Mouse (Mus musculus) heart, postnatal 36 days (tissue): Measurements from ENCODE around the gene Kirrel3. TPM values are rescaled to one million over a fixed set of nuclear protein-coding genes. Genes with fewer than 3 reads are reported as not detected.

Source experiments
- DNase-seq, 2 experiments: peaks; one replicate each; pipeline ENCODE4 v3.0.0; 2021 to 2022
- intact Hi-C: fragments of 180-260 bp; cut with DNase I; formaldehyde crosslinking; loops from one replicate; pipeline ENCODE4 v1.15.1; 2025
- total RNA-seq, 2 experiments: library from RNA; stranded (reverse); gene quantifications; 2 replicates each; pipeline ENCODE4 v1.2.3; 2021

Gene Kirrel3
- total RNA-seq, 2 experiments from 2014 or later, result 0.53 to 0.60 TPM

- intact Hi-C loops, result no loop called here
- no peak for DNase-seq
These were observed 510.1 kb downstream of the Kirrel3 start for GRCm38 (mm10) chr9:34995660-34996378.

DNA sequence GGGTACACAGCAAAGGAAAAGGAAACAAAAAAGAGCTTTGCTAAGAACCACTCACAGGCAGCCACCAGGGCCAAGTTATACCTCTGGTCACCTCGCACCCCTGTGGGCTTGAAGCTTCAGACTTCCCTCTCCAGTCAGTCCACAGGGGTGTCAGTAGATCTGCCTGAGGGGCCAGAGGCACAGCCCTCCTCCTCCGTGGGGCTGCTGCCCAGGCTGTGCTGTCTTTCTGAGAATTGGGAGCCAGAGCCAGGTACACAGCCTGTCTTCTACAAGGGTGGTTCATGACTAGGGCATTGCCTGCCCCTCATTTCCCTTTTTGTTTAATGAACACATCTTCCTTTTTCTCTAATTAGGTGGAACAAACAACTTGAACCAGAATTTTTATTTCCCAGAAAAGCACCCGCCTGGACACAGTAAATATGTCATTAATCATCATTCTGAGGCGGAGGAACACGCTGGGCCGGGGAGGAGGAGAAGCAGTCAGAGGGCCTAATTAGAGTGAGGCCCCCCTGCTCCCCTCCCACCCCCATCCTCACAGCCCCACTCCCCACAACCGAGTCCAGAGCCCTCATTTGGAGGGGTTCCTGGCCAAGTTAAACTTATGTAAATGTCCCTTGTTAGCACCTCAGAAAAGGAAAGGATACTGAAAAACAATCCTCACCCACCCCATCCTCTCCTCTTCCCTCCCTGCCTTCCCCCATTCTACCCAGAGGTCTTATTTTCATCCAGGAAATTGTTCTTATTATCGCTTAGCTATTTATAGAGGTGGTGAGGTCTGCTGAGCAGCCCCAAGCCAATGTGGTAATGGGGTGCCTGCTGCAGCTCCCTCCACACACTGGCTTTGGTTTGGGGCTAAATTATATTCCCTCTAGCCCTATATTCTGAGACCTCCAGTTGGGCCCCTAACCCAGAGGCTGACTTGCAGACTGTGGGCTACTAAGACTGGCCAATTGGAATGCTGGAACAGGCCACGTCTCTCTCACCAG, 512.5 kb downstream of the Kirrel3 start:
- intact Hi-C loops, result no loop called here
- DNase-seq, result no peak

GRCm38 (mm10) chr9:35004113-35004512, 518.4 kb downstream of the Kirrel3 start:
- no peak for DNase-seq

GRCm38 (mm10) chr9:35007697-35008341, 522.1 kb downstream of the Kirrel3 start:
- intact Hi-C loops, result no loop called here

More at GRCm38 (mm10) chr9:35004113-35004512, 518.4 kb downstream of the Kirrel3 start:
- intact Hi-C loops, result no loop called here

GRCm38 (mm10) chr9:35016762-35017161, 531.1 kb downstream of the Kirrel3 start:
- intact Hi-C loops, result loop anchor here (1.0 to 10.0 kb wide), 3 partner anchors 33 to 1162 kb away; no protein-coding TSS in a partner anchor
- DNase-seq, result peak in 1 of 2 experiments; percentile 49

More at GRCm38 (mm10) chr9:35007697-35008341, 522.1 kb downstream of the Kirrel3 start:
- DNase-seq, result no peak

- no peak for DNase-seq
- intact Hi-C loops, result loop anchor here (1.0 to 10.0 kb wide), 3 partner anchors 34 to 1163 kb away; no protein-coding TSS in a partner anchor
These were observed 531.9 kb downstream of the Kirrel3 start for GRCm38 (mm10) chr9:35017563-35017962.

- no peak for DNase-seq
- intact Hi-C loops, result loop anchor here (2.0 to 10.0 kb wide), 5 partner anchors 161 to 1163 kb away; no protein-coding TSS in a partner anchor
These were observed 532.4 kb downstream of the Kirrel3 start for GRCm38 (mm10) chr9:35018056-35018455.

- peak; percentile 56 to 59 for DNase-seq
- intact Hi-C loops, result loop anchor here (1.0 to 10.0 kb wide), 6 partner anchors 163 to 1165 kb away; no protein-coding TSS in a partner anchor
These were observed 533.7 kb downstream of the Kirrel3 start for GRCm38 (mm10) chr9:35019372-35019771.

GRCm38 (mm10) chr9:35020015-35020653, 534.4 kb downstream of the Kirrel3 start:
- intact Hi-C loops, result no loop called here
- DNase-seq, result no peak

DNA sequence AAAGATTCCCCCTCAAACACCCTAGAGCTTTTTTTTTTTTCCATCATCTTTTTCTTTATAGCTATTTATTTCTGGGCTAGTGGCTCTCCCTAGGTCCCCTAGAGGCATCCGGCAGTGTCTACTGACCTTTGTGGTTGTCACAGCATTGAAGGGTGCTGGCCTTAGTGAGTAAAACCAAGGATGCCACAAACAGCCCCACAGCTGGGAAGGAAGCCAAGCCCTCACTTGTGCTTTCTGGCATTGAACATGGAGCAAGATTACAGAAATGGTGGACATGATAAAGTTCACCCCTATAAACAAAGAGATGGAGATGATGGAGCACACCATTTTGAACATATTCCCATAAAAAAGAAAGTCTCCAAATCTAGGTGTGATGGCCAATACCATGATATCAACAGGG, 536.0 kb downstream of the Kirrel3 start:
- DNase-seq, result no peak
- intact Hi-C loops, result no loop called here

- no peak for DNase-seq
- intact Hi-C loops, result no loop called here
These were observed 539.1 kb downstream of the Kirrel3 start for GRCm38 (mm10) chr9:35024591-35025496.

DNA sequence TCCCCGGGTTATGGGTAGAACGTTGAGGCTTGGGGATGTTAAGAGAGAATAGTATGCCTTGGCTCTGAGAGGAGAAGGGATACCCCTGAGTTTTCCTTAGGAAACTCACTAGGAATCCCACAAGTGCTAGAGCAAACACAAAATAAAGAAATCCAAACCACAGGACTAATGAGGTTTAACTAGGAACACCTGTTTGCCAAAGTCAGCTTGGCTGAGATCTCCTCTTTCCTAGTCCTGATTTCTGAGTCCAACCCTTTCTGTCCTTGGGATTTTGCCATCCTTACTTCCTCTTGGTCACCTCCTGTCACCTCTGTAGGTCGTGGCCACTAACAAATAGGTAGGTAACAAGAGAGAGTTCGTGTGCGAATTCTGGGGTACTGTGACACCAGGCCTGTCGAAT, 540.6 kb downstream of the Kirrel3 start:
- intact Hi-C loops, result no loop called here
- DNase-seq, result no peak

GRCm38 (mm10) chr9:35026897-35027311, 541.2 kb downstream of the Kirrel3 start:
- DNase-seq, result no peak
- intact Hi-C loops, result no loop called here

- intact Hi-C loops, result no loop called here
- no peak for DNase-seq
These were observed 541.8 kb downstream of the Kirrel3 start for GRCm38 (mm10) chr9:35027382-35027997.

GRCm38 (mm10) chr9:35030823-35031222, 545.1 kb downstream of the Kirrel3 start:
- no peak for DNase-seq
- intact Hi-C loops, result loop anchor here (1.0 to 5.0 kb wide), 3 partner anchors 135 to 511 kb away; partner anchors contain the start of genes Fam118b and Rpusd4

DNA sequence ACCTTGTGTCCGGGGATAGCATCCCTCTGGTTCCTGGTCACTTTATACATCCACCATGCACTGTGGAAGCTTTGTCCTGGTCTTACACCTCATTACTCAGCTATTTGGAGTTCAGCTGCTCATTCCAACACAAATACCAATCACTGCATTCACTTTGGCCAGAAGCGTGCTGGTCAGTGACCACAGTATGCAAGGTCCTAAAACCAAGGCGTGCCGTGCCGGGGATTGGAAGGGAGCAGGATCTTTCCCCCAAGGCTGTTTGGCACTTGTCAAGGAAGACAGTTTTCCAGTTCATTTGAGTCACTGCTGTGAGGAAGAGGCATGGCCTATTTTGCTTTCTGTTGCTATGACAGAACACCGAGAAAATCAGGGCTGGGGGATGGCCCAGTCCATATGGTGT, 546.8 kb downstream of the Kirrel3 start:
- intact Hi-C loops, result loop anchor here (5.0 kb wide), 2 partner anchors 235 to 510 kb away; partner anchors contain the start of genes Fam118b and Rpusd4

GRCm38 (mm10) chr9:35035074-35035473, 549.4 kb downstream of the Kirrel3 start:
- intact Hi-C loops, result no loop called here
- DNase-seq, result no peak

More for the DNA sequence above, 546.8 kb downstream of the Kirrel3 start:
- DNase-seq, result no peak

DNA sequence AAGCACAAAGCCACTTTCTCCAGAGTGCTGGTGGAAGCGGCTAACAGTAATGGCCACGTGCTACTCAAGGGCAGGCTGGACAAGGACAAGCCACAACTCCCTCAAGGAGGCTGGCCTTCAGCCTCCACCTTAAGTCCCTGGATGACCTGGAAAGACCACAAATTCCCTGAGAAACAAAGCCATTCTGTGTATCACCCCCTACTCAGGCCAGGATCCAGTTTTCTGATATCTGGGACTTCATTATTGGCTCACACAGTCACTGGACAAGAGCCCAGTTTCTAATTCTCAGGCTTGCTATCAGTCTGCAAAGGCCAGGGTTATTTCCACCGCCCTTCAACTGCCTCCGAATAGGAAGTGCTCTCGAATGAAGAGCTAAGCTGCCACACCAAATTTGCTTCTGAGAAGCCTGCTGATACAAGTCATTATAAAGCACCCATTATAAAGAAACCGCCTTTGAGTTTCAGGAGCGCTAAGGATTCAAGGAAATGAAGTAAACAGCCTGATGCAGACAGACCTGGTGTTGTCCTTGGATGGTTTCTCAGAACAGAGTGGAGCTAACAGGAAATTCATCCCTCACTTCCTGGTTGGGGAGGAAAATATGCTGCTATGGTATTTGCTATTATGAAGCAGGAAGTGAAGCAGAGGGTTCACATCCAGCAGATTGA, 553.4 kb downstream of the Kirrel3 start:
- peak; percentile 57 to 74 for DNase-seq
- intact Hi-C loops, result loop anchor here (2.0 kb wide), 1 partner anchor 78 kb away; no protein-coding TSS in a partner anchor
